Mouse (Mus musculus) midbrain, embryonic 14.5 days (tissue): ENCODE measurements around the gene Ptges3l. TPM values are rescaled to one million over a fixed set of nuclear protein-coding genes. Genes with fewer than 3 reads are reported as not detected.

Experiments used
- ATAC-seq: fragments of 200-750 bp; cut with Nextera tagmentation; 2 replicates; pipeline ENCODE4 v1.8.0; 2017; ENCODE audit warnings: moderate number of reproducible peaks, moderate library complexity; ENCODE audit not compliant: low FRiP score, low TSS enrichment
- DNase-seq: peaks from one replicate; pipeline ENCODE4 v3.0.0-alpha.2; 2015
- H3K27ac ChIP-seq: fragments of 300-500 bp; sonication (generic); replicated peaks from 2 replicates; pipeline ENCODE4 v1.5.1; 2014; ENCODE audit warnings: mild to moderate bottlenecking, low read depth, low read length, moderate library complexity
- H3K27me3 ChIP-seq: fragments of 300-500 bp; sonication (generic); 2 replicates; pipeline ENCODE4 v1.6.1; 2014; ENCODE audit warnings: low read length, control low read depth, mixed read lengths; ENCODE audit not compliant: control insufficient read depth, insufficient read depth
- H3K36me3 ChIP-seq: fragments of 300-500 bp; sonication (generic); 2 replicates; pipeline ENCODE4 v1.6.1; 2014; ENCODE audit warnings: low read length, control low read depth; ENCODE audit not compliant: control insufficient read depth, insufficient read depth
- H3K4me1 ChIP-seq: fragments of 300-500 bp; sonication (generic); 2 replicates; pipeline ENCODE4 v1.6.1; 2014; ENCODE audit warnings: mild to moderate bottlenecking, antibody characterized with exemption, low read length, control low read depth; ENCODE audit not compliant: control insufficient read depth, insufficient read depth
- H3K4me2 ChIP-seq: fragments of 300-500 bp; sonication (generic); 2 replicates; pipeline ENCODE4 v1.6.1; 2014; ENCODE audit warnings: mild to moderate bottlenecking, low read length, moderate library complexity
- H3K4me3 ChIP-seq: fragments of 300-500 bp; sonication (generic); replicated peaks from 2 replicates; pipeline ENCODE4 v1.5.1; 2014; ENCODE audit warnings: low read depth, low read length
- H3K9ac ChIP-seq: fragments of 300-500 bp; sonication (generic); replicated peaks from 2 replicates; pipeline ENCODE4 v1.6.1; 2014; ENCODE audit warnings: mild to moderate bottlenecking, low read length, moderate library complexity
- H3K9me3 ChIP-seq: fragments of 300-500 bp; sonication (generic); 2 replicates; pipeline ENCODE4 v1.6.1; 2016; ENCODE audit warnings: low read length, control low read depth, mixed read lengths; ENCODE audit not compliant: control insufficient read depth
- WGBS: fragments of 180-500 bp; shearing (Covaris S2); extraction: QIAGEN DNeasy Blood & Tissue Kit; methylation state at CpG from one replicate; pipeline ENCODE4 v1.1.7; 2014; 5-methylcytosine and 5-hydroxymethylcytosine counted together
- polyA plus RNA-seq: library from polyadenylated mRNA; unstranded; fragments of >200 nt; fragmentation: Nextera tagmentation; extraction: Ambion mirVana; gene quantifications from 2 replicates; pipeline ENCODE4 v1.2.1, GENCODE M21; 2014

Gene Ptges3l
- polyA plus RNA-seq, 1 experiment from 2014 or later, result 1.1 TPM

- peaks cover 59% of the 10 kb centered on the region for H3K36me3 ChIP-seq
- no peaks in the 10 kb centered on the region for H3K9me3 ChIP-seq
- H3K27ac ChIP-seq, result peak overlapping the region; percentile 52
- 52% methylated on average over 14 of the region's 14 CpGs for WGBS
- H3K27me3 ChIP-seq, result no peaks in the 10 kb centered on the region
- peaks cover 33% of the 10 kb centered on the region for H3K4me1 ChIP-seq
- peak overlapping the region; percentile 76 for H3K4me2 ChIP-seq
- H3K4me3 ChIP-seq, result no peak overlapping the region
- DNase-seq (no peak), ATAC-seq (no peak)
- H3K9ac ChIP-seq, result 0 out of 2 replicates have a peak overlapping the region, but pooled peaks have one; percentile 4
These were observed 37.0 kb upstream of the Ptges3l start for GRCm38 (mm10) chr11:101462141-101462540.

GRCm38 (mm10) chr11:101460321-101460720 lies 35.2 kb upstream of the Ptges3l start:
- Histone ChIP-seq H3K36me3 (peaks cover 63% of the 10 kb centered on the region), H3K4me3 (no peak overlapping the region), H3K4me1 (peaks cover 24% of the 10 kb centered on the region), H3K9ac (no peak overlapping the region), H3K27me3 (no peaks in the 10 kb centered on the region), H3K27ac (no peak overlapping the region), H3K9me3 (no peaks in the 10 kb centered on the region), H3K4me2 (no peak overlapping the region)
- WGBS, result 91% methylated on average over 15 of the region's 15 CpGs
- ATAC-seq, result no peak
- no peak for DNase-seq

GRCm38 (mm10) chr11:101459716-101460115 lies 34.6 kb upstream of the Ptges3l start:
- no peak overlapping the region for H3K9ac ChIP-seq
- no peak overlapping the region for H3K27ac ChIP-seq
- H3K4me3 ChIP-seq, result no peak overlapping the region
- no peak for DNase-seq
- no peaks in the 10 kb centered on the region for H3K27me3 ChIP-seq
- H3K4me1 ChIP-seq, result peaks cover 24% of the 10 kb centered on the region
- 51% methylated on average over 6 of the region's 6 CpGs for WGBS
- peaks cover 63% of the 10 kb centered on the region for H3K36me3 ChIP-seq
- H3K4me2 ChIP-seq, result no peak overlapping the region
- H3K9me3 ChIP-seq, result no peaks in the 10 kb centered on the region
- no peak for ATAC-seq

GRCm38 (mm10) chr11:101458217-101458616 lies 33.1 kb upstream of the Ptges3l start:
- no peak overlapping the region for H3K4me2 ChIP-seq
- 87% methylated on average over 12 of the region's 12 CpGs for WGBS
- DNase-seq, result no peak
- H3K9me3 ChIP-seq, result no peaks in the 10 kb centered on the region
- peaks cover 63% of the 10 kb centered on the region for H3K36me3 ChIP-seq
- no peak overlapping the region for H3K9ac ChIP-seq
- no peaks in the 10 kb centered on the region for H3K27me3 ChIP-seq
- no peak overlapping the region for H3K4me3 ChIP-seq
- no peak overlapping the region for H3K27ac ChIP-seq
- ATAC-seq, result no peak
- H3K4me1 ChIP-seq, result peaks cover 13% of the 10 kb centered on the region

GRCm38 (mm10) chr11:101457631-101458030 lies 32.5 kb upstream of the Ptges3l start:
- no peaks in the 10 kb centered on the region for H3K9me3 ChIP-seq

GRCm38 (mm10) chr11:101455627-101456026 lies 30.5 kb upstream of the Ptges3l start:
- no peak for DNase-seq
- Histone ChIP-seq H3K27ac (no peak overlapping the region), H3K4me2 (no peak overlapping the region), H3K9me3 (no peaks in the 10 kb centered on the region), H3K27me3 (no peaks in the 10 kb centered on the region), H3K9ac (no peak overlapping the region), H3K4me3 (no peak overlapping the region), H3K36me3 (peaks cover 40% of the 10 kb centered on the region), H3K4me1 (no peaks in the 10 kb centered on the region)
- 88% methylated on average over 7 of the region's 7 CpGs for WGBS
- ATAC-seq, result no peak

More at GRCm38 (mm10) chr11:101457631-101458030, 32.5 kb upstream of the Ptges3l start:
- Histone ChIP-seq H3K4me1 (peaks cover 7% of the 10 kb centered on the region), H3K4me3 (no peak overlapping the region), H3K27ac (no peak overlapping the region), H3K9ac (no peak overlapping the region), H3K27me3 (no peaks in the 10 kb centered on the region), H3K4me2 (no peak overlapping the region), H3K36me3 (peaks cover 60% of the 10 kb centered on the region)
- 90% methylated on average over 9 of the region's 9 CpGs for WGBS
- DNase-seq (no peak), ATAC-seq (no peak)

- H3K4me2 ChIP-seq, result no peak overlapping the region
- H3K4me1 ChIP-seq, result no peaks in the 10 kb centered on the region
- H3K9ac ChIP-seq, result no peak overlapping the region
- DNase-seq, result peak; percentile 63
- 21% methylated on average over 6 of the region's 6 CpGs for WGBS
- no peak overlapping the region for H3K4me3 ChIP-seq
- H3K9me3 ChIP-seq, result no peaks in the 10 kb centered on the region
- no peak for ATAC-seq
- H3K36me3 ChIP-seq, result peaks cover 30% of the 10 kb centered on the region
- no peak overlapping the region for H3K27ac ChIP-seq
- H3K27me3 ChIP-seq, result no peaks in the 10 kb centered on the region
These were observed 29.6 kb upstream of the Ptges3l start for GRCm38 (mm10) chr11:101454702-101455101.

- Histone ChIP-seq H3K4me2 (no peak overlapping the region), H3K4me3 (no peak overlapping the region), H3K36me3 (peaks cover 6% of the 10 kb centered on the region; the same call in 1 of the 2 replicates), H3K27me3 (no peaks in the 10 kb centered on the region), H3K9ac (no peak overlapping the region), H3K27ac (no peak overlapping the region), H3K9me3 (no peaks in the 10 kb centered on the region), H3K4me1 (no peaks in the 10 kb centered on the region)
- 74% methylated on average over 10 of the region's 10 CpGs for WGBS
- ATAC-seq, result no peak
- no peak for DNase-seq
These were observed 27.1 kb upstream of the Ptges3l start for GRCm38 (mm10) chr11:101452093-101452774.

- no peak for ATAC-seq
- no peaks in the 10 kb centered on the region for H3K9me3 ChIP-seq
- no peak overlapping the region for H3K9ac ChIP-seq
These were observed 26.4 kb upstream of the Ptges3l start for GRCm38 (mm10) chr11:101451536-101451935.

More at GRCm38 (mm10) chr11:101451536-101451935, 26.4 kb upstream of the Ptges3l start:
- H3K27me3 ChIP-seq, result no peaks in the 10 kb centered on the region
- DNase-seq, result no peak
- 91% methylated on average over 10 of the region's 10 CpGs for WGBS
- H3K36me3 ChIP-seq, result no peaks in the 10 kb centered on the region
- H3K4me1 ChIP-seq, result no peaks in the 10 kb centered on the region
- no peak overlapping the region for H3K4me2 ChIP-seq
- no peak overlapping the region for H3K4me3 ChIP-seq
- H3K27ac ChIP-seq, result no peak overlapping the region
